Mouse (Mus musculus) heart, embryonic 14.5 days (tissue): ENCODE data around the gene Pdcd7. TPM values are rescaled to one million over a fixed set of nuclear protein-coding genes. Genes with fewer than 3 reads are reported as not detected.
"Not testable (repeated sequence)": the region's sequence is repeated elsewhere in the genome, so short reads cannot be mapped to it uniquely, and the experiment has no call there.

ENCODE experiments used
- ATAC-seq: fragments of 200-750 bp; cut with Nextera tagmentation; 2 replicates; pipeline ENCODE4 v1.8.0; 2017; ENCODE audit warnings: low read depth, moderate TSS enrichment; ENCODE audit not compliant: insufficient number of reproducible peaks, insufficient read depth, low FRiP score
- H3K27ac ChIP-seq, 2 experiments: fragments of 200-500 bp in 1 of 2; fragments of 300-500 bp in 1 of 2; sonication (generic) in 1 of 2; replicated peaks in 1 of 2; 2 replicates each; pipeline ENCODE4 v1.5.1; 2012 to 2014; ENCODE audit warnings: low read depth in 2 of 2, low read length in 2 of 2, control low read depth in 1 of 2, mild to moderate bottlenecking in 1 of 2, mixed read lengths in 1 of 2; ENCODE audit not compliant: control insufficient read depth in 1 of 2, insufficient read depth in 1 of 2
- H3K27me3 ChIP-seq: fragments of 300-500 bp; sonication (generic); 2 replicates; pipeline ENCODE4 v1.6.1; 2014; ENCODE audit warnings: mild to moderate bottlenecking, low read length, control low read depth; ENCODE audit not compliant: control insufficient read depth, insufficient read depth
- H3K36me3 ChIP-seq: fragments of 300-500 bp; sonication (generic); 2 replicates; pipeline ENCODE4 v1.6.1; 2014; ENCODE audit warnings: mild to moderate bottlenecking, control low read depth, low read length, mixed read lengths; ENCODE audit not compliant: control insufficient read depth, insufficient read depth
- H3K4me1 ChIP-seq, 2 experiments: fragments of 200-500 bp in 1 of 2; fragments of 300-500 bp in 1 of 2; sonication (generic) in 1 of 2; 2 replicates each; pipeline ENCODE4 v1.6.1; 2012 to 2014; ENCODE audit warnings: low read length in 2 of 2, control low read depth in 1 of 2, mixed read lengths in 1 of 2; ENCODE audit not compliant: control insufficient read depth in 2 of 2, insufficient read depth in 2 of 2
- H3K4me2 ChIP-seq: fragments of 300-500 bp; sonication (generic); 2 replicates; pipeline ENCODE4 v1.6.1; 2014; ENCODE audit warnings: mild to moderate bottlenecking, low read length
- H3K4me3 ChIP-seq, 2 experiments: fragments of 200-500 bp in 1 of 2; fragments of 300-500 bp in 1 of 2; sonication (generic) in 1 of 2; 2 replicates each; pipeline ENCODE4 v1.5.1; 2012 to 2014; ENCODE audit warnings: low read length in 2 of 2, mild to moderate bottlenecking in 2 of 2, control low read depth in 1 of 2, low read depth in 1 of 2, moderate library complexity in 1 of 2; ENCODE audit not compliant: control insufficient read depth in 1 of 2, insufficient read depth in 1 of 2
- H3K9ac ChIP-seq: fragments of 300-500 bp; sonication (generic); 2 replicates; pipeline ENCODE4 v1.6.1; 2014; ENCODE audit warnings: mild to moderate bottlenecking, low read length
- H3K9me3 ChIP-seq: fragments of 300-500 bp; sonication (generic); 2 replicates; pipeline ENCODE4 v1.6.1; 2016; ENCODE audit warnings: low read length, control low read depth; ENCODE audit not compliant: control insufficient read depth
- WGBS: fragments of 180-500 bp; shearing (Covaris S2); extraction: QIAGEN DNeasy Blood & Tissue Kit; methylation state at CpG from one replicate; pipeline ENCODE4 v1.1.7; 2014; 5-methylcytosine and 5-hydroxymethylcytosine counted together
- polyA plus RNA-seq: library from polyadenylated mRNA; unstranded; fragments of >200 nt; fragmentation: Nextera tagmentation; extraction: Ambion mirVana; gene quantifications from 2 replicates; pipeline ENCODE4 v1.2.1, GENCODE M21; 2014

Gene Pdcd7
- polyA plus RNA-seq, 1 experiment from 2014 or later, result 10.9 TPM

- H3K4me2 ChIP-seq, result no peak overlapping the region
- WGBS, result 77% methylated on average over 4 of the region's 4 CpGs
- no peak overlapping the region for H3K4me3 ChIP-seq
- H3K27ac ChIP-seq, result no peak overlapping the region
- no peak for ATAC-seq
- H3K4me1 ChIP-seq, result no peaks in the 10 kb centered on the region
- H3K27me3 ChIP-seq, result no peaks in the 10 kb centered on the region
- no peak overlapping the region for H3K9ac ChIP-seq
- H3K9me3 ChIP-seq, result peaks cover 7% of the 10 kb centered on the region; the same call in 1 of the 2 replicates
- no peaks in the 10 kb centered on the region for H3K36me3 ChIP-seq
Measured at GRCm38 (mm10) chr9:65339146-65339545, 6.8 kb upstream of the Pdcd7 start.

GRCm38 (mm10) chr9:65340414-65340813 lies 5.5 kb upstream of the Pdcd7 start:
- no peaks in the 10 kb centered on the region for H3K36me3 ChIP-seq
- 78% methylated on average over 2 of the region's 2 CpGs for WGBS
- H3K27me3 ChIP-seq, result no peaks in the 10 kb centered on the region
- no peak overlapping the region for H3K4me2 ChIP-seq
- H3K4me3 ChIP-seq, result no peak overlapping the region
- ATAC-seq, result no peak
- H3K9ac ChIP-seq, result no peak overlapping the region
- H3K9me3 ChIP-seq, result peaks cover 12% of the 10 kb centered on the region; the same call in 1 of the 2 replicates
- H3K27ac ChIP-seq, result no peak overlapping the region
- H3K4me1 ChIP-seq, result no peaks in the 10 kb centered on the region; a peak in 1 of 4 replicates

- Histone ChIP-seq H3K4me1 (peaks cover 0 to 20% of the 10 kb centered on the region in 2 experiments; a peak in 3 of 4 replicates), H3K27ac (peak overlapping the region; percentile 88 to 98), H3K9ac (peak overlapping the region; percentile 97), H3K4me2 (peak overlapping the region; percentile 84), H3K4me3 (peak overlapping the region; percentile 73 to 100)
- ATAC-seq, H3K27me3 ChIP-seq, H3K36me3 ChIP-seq, H3K9me3 ChIP-seq: not testable (repeated sequence)
- 67% methylated on average over 11 of the region's 11 CpGs for whole genome bisulfite sequencing
Measured at GRCm38 (mm10) chr9:65345439-65345838, 465 bp upstream of the Pdcd7 start.

GRCm38 (mm10) chr9:65346476-65347111 lies 690 bp downstream of the Pdcd7 start:
- H3K4me2 ChIP-seq, result peak overlapping the region; percentile 84
- peak; percentile 72 for ATAC-seq
- H3K27me3 ChIP-seq, result no peaks in the 10 kb centered on the region
- under 1% methylated on average over 66 of the region's 77 CpGs for WGBS
- H3K27ac ChIP-seq, result peak overlapping the region; percentile 88 to 98
- peaks cover 0 to 25% of the 10 kb centered on the region in 2 experiments; a peak in 3 of 4 replicates for H3K4me1 ChIP-seq
- peak overlapping the region; percentile 73 to 100 for H3K4me3 ChIP-seq
- H3K9ac ChIP-seq, result peak overlapping the region; percentile 97
- H3K9me3 ChIP-seq, result peaks cover 6% of the 10 kb centered on the region; the same call in 1 of the 2 replicates
- no peaks in the 10 kb centered on the region for H3K36me3 ChIP-seq

- peaks cover 6% of the 10 kb centered on the region; the same call in 1 of the 2 replicates for H3K9me3 ChIP-seq
- no peaks in the 10 kb centered on the region for H3K27me3 ChIP-seq
- H3K36me3 ChIP-seq, result no peaks in the 10 kb centered on the region
- H3K4me2 ChIP-seq, result peak overlapping the region; percentile 84
- H3K9ac ChIP-seq, result peak overlapping the region; percentile 97
- ATAC-seq, result no peak
- H3K27ac ChIP-seq, result peak overlapping the region; percentile 88 to 98
- 19% methylated on average over 8 of the region's 8 CpGs for WGBS
- H3K4me1 ChIP-seq, result peaks cover 0 to 25% of the 10 kb centered on the region in 2 experiments; a peak in 3 of 4 replicates
- peak overlapping the region; percentile 73 to 100 for H3K4me3 ChIP-seq
Measured at GRCm38 (mm10) chr9:65347112-65347850, 1.4 kb downstream of the Pdcd7 start.

GRCm38 (mm10) chr9:65353251-65353650 lies 7.3 kb downstream of the Pdcd7 start:
- WGBS, result 78% methylated on average over 5 of the region's 5 CpGs

GRCm38 (mm10) chr9:65356561-65356960 lies 10.7 kb downstream of the Pdcd7 start:
- Histone ChIP-seq H3K36me3 (peaks cover 76% of the 10 kb centered on the region), H3K4me3 (no peak overlapping the region), H3K27ac (no peak overlapping the region), H3K4me1 (peaks cover 6 to 13% of the 10 kb centered on the region in 2 experiments), H3K9me3 (no peaks in the 10 kb centered on the region), H3K9ac (no peak overlapping the region), H3K27me3 (no peaks in the 10 kb centered on the region), H3K4me2 (no peak overlapping the region)
- ATAC-seq, result no peak
- WGBS, result 75% methylated on average over 7 of the region's 7 CpGs

More at GRCm38 (mm10) chr9:65353251-65353650, 7.3 kb downstream of the Pdcd7 start:
- H3K9ac ChIP-seq, result no peak overlapping the region
- H3K36me3 ChIP-seq, result peaks cover 43% of the 10 kb centered on the region
- ATAC-seq, result no peak
- no peak overlapping the region for H3K4me2 ChIP-seq
- no peak overlapping the region for H3K27ac ChIP-seq
- H3K27me3 ChIP-seq, result no peaks in the 10 kb centered on the region
- H3K4me3 ChIP-seq, result no peak overlapping the region
- H3K4me1 ChIP-seq, result peaks cover 0 to 12% of the 10 kb centered on the region in 2 experiments; a peak in 2 of 4 replicates
- no peaks in the 10 kb centered on the region for H3K9me3 ChIP-seq
